Mouse (Mus musculus) kidney, adult 2 months (tissue): ENCODE results near the gene Olfr1392. TPM values are rescaled to one million over a fixed set of nuclear protein-coding genes. Genes with fewer than 3 reads are reported as not detected.
A peak's percentile ranks its signal among the peaks of the same experiment; 100 is the strongest.
"Not testable (repeated sequence)": the region's sequence is repeated elsewhere in the genome, so short reads cannot be mapped to it uniquely, and the experiment has no call there.

Experiments used
- DNase-seq: peaks from one replicate; pipeline ENCODE4 v3.0.0; 2021
- H3K27ac ChIP-seq: fragments of 200-500 bp; 2 replicates; pipeline ENCODE4 v1.5.1; 2012; ENCODE audit warnings: low read depth, low read length, control low read depth, inconsistent platforms; ENCODE audit not compliant: insufficient read depth
- H3K27me3 ChIP-seq: fragments of 200-500 bp; replicated peaks from 2 replicates; pipeline ENCODE4 v1.6.1; 2012; ENCODE audit warnings: mild to moderate bottlenecking, moderate library complexity, low read length, inconsistent platforms; ENCODE audit not compliant: control insufficient read depth, insufficient read depth
- H3K36me3 ChIP-seq: fragments of 200-500 bp; 2 replicates; pipeline ENCODE4 v1.6.1; 2012; ENCODE audit warnings: mild to moderate bottlenecking, moderate library complexity, low read length, inconsistent platforms; ENCODE audit not compliant: control insufficient read depth, insufficient read depth
- H3K4me1 ChIP-seq: fragments of 200-500 bp; 2 replicates; pipeline ENCODE4 v1.6.1; 2011; ENCODE audit warnings: low read length; ENCODE audit not compliant: control insufficient read depth, insufficient read depth
- H3K4me3 ChIP-seq: fragments of 200-500 bp; 2 replicates; pipeline ENCODE4 v1.5.1; 2011; ENCODE audit warnings: mild to moderate bottlenecking, low read depth, low read length, control low read depth; ENCODE audit not compliant: insufficient read depth
- CTCF ChIP-seq: fragments of 200-500 bp; conservative IDR thresholded peaks from 2 replicates; pipeline ENCODE4 v1.5.1; 2011; ENCODE audit warnings: low read depth, mild to moderate bottlenecking, control low read depth, low read length, moderate library complexity, mixed read lengths; ENCODE audit not compliant: insufficient read depth, insufficient read length
- POLR2A ChIP-seq: fragments of 200-500 bp; IDR thresholded peaks from one replicate; pipeline ENCODE4 v1.6.1; 2011; ENCODE audit warnings: low read depth, low read length, control low read depth
- WGBS: fragments of 180-500 bp; shearing (Covaris S2); methylation state at CpG from one replicate; pipeline ENCODE4 v1.1.7; 2018; 5-methylcytosine and 5-hydroxymethylcytosine counted together
- polyA plus RNA-seq: library from polyadenylated mRNA; depleted of rRNA; stranded (reverse); fragments of >200 nt; gene quantifications from 2 replicates; pipeline ENCODE4 v1.2.3, GENCODE M21; 2012; rRNA removed

The Olfr1392 gene
- polyA plus RNA-seq, result 0.46 and 0.47 TPM in 2 replicates

DNA sequence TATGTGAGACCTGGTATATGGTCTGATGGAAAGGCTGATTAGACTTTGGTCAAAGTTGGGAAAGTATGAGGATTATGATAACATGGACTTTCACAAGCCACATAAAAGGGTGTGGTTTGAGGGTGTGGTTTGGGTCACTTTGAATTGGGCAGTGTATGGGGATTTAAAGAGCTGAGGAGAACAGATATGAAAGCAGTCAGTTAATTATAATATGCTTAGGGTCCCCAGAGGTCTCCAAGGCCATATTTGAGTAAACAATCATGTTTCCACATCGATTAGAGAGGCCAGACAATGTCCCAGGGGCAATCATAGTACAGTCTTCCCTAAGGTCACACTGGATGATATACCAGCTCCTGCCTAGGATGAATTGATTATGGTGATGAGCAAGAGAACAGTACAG is at the start of gene Olfr1392:
Olfr1392 (plus strand) TSS at position 301 of the 400 bp plus-strand sequence.
- 49% methylated on average over 1 of the region's 1 CpGs for WGBS
- H3K27me3 ChIP-seq, H3K27ac ChIP-seq, H3K36me3 ChIP-seq, H3K4me1 ChIP-seq, DNase-seq, H3K4me3 ChIP-seq: not testable (repeated sequence)

DNA sequence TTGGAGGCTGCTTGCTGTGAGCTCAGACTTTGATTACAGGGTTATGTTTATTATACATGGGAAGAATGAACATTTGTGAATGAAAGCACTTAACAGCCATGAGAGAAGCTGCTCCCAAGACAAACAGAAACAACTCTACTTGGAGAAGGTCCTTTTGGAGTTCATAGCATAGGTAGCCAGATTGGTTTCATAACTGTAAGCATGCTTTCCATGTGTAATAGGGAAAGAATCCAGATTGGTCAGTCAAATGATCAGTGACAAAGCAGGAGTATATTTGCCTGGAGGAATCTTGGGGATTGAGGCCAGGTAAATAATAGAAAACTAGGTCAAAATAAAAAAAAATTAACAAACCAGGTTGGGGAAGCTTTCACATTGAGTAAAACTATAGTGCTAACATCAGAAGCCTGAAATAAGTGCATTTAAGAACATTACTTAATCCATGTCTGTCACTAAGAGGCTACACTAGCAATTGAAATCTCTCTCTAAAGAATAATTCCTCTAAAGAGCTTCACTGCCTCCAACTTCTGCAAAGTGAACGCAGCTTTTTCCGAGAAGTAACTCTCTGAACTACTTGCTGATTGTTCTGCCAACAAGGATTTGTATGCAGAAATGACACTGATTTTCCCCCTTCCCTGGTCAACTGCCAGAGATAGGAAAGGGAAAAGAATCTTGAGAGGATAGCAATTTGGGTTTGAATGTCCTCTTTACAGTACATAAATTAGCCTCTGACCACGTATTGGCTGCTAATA is 49.4 kb upstream of the Olfr1392 start:
- H3K27ac ChIP-seq, result no peak overlapping the region
- TF ChIP-seq CTCF (no peak), POLR2A (no peak)
- no peaks in the 10 kb centered on the region for H3K36me3 ChIP-seq
- no peak for DNase-seq
- H3K27me3 ChIP-seq, result no peaks in the 10 kb centered on the region
- 64% methylated on average over 3 of the region's 3 CpGs for WGBS
- H3K4me3 ChIP-seq, result no peak overlapping the region
- peaks cover 3% of the 10 kb centered on the region; the same call in 1 of the 2 replicates for H3K4me1 ChIP-seq

DNA sequence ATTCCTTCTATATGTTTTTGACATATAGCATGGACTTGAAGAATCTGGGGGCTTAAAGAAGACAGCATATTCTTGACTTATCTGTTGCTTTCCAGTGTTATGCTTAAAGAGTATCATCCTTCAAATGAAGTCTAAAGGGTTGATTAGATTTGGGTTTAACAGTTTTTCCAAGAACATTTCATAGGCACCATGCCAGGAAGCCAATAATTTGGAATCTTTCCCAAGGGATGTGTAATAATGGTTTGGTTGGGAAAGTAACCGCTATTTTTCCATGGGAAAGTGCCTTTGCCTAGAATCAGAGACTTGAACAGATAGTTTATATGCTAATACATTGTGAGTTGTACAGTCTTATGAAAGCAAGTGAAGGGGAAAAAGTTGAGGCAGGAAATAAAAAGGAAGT is 48.2 kb upstream of the Olfr1392 start:
- no peak overlapping the region; the same call in 1 of the 2 replicates for H3K27ac ChIP-seq
- no peak for TF ChIP-seq POLR2A
- H3K36me3 ChIP-seq, result no peaks in the 10 kb centered on the region
- no peaks in the 10 kb centered on the region for H3K27me3 ChIP-seq
- WGBS, result 25% methylated on average over 1 of the region's 1 CpGs
- DNase-seq, result peak; percentile 64
- H3K4me1 ChIP-seq, result peaks cover 3% of the 10 kb centered on the region; the same call in 1 of the 2 replicates
- no peak overlapping the region for H3K4me3 ChIP-seq

DNA sequence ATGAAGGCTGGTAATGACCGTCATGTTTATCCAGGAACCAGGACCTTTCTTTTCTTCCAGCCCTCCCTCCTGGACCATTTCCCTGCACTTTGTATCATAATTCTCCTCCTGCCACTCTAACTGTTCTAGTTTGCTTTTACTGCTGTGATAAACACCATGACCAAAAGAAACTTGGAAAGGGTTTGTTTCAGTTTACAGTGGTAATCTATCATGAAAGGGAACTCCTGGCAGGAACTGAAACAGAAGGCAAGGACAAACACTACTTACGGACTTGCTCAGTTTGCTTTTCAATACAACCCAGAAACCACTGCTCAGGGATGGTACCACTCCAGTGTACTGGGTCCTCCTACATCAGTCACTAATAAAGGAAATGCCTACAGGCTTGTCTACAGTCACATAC is 47.5 kb upstream of the Olfr1392 start:
- TF ChIP-seq POLR2A (no peak), CTCF (no peak)
- H3K36me3 ChIP-seq, result no peaks in the 10 kb centered on the region
- no peak overlapping the region for H3K4me3 ChIP-seq
- 45% methylated on average over 2 of the region's 2 CpGs for WGBS
- peak overlapping the region; percentile 76; the same call in 1 of the 2 replicates for H3K27ac ChIP-seq
- peaks cover 3% of the 10 kb centered on the region; the same call in 1 of the 2 replicates for H3K4me1 ChIP-seq
- no peaks in the 10 kb centered on the region for H3K27me3 ChIP-seq
- no peak for DNase-seq

DNA sequence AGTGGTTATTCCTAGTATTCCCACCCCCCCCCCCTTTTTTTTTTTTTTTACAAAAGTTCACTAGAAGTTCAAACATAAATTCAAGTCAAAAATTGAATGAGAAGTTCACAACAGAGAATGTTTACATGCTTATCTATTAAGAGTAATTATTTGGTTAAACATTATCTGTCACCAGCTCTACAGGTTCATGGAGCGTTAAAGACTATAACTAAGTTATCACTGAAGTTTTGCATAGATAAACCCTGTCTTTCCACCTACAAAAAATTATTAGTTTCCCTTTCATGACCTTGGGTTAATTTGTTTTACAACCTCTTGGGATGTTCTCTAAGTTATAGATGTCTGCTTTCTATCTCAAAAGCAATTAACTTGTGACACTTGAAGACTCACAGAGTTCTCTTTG is 44.8 kb upstream of the Olfr1392 start:
- no peak for TF ChIP-seq POLR2A
- no peak for TF ChIP-seq CTCF
- no peaks in the 10 kb centered on the region for H3K27me3 ChIP-seq
- H3K36me3 ChIP-seq, result no peaks in the 10 kb centered on the region
- no peak overlapping the region for H3K27ac ChIP-seq
- DNase-seq, result no peak
- no peak overlapping the region for H3K4me3 ChIP-seq
- H3K4me1 ChIP-seq, result peaks cover 6% of the 10 kb centered on the region; the same call in 1 of the 2 replicates
- WGBS, result 70% methylated on average over 1 of the region's 1 CpGs

DNA sequence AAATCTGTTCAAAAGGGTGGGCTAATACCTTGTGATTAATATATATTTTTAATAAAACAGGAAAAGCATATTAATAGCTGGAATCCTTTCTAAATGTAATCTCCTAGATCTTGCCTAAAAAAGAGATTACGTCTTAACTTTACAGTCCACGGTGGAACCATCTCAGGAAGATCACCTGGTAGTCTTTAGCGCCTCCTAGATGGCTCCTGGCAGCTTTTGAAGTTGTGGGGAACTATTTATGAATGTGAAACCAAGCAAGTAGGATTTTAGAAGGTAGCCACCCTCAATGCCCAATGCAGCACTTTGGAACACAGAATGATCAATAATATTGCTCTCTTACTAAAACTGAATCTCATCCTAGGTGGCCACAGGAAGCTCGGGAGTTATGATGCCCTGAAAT is 44.2 kb upstream of the Olfr1392 start:
- peaks cover 6% of the 10 kb centered on the region; the same call in 1 of the 2 replicates for H3K4me1 ChIP-seq
- TF ChIP-seq CTCF (no peak), POLR2A (no peak)
- WGBS, result 74% methylated on average over 4 of the region's 4 CpGs
- no peak overlapping the region for H3K4me3 ChIP-seq
- H3K36me3 ChIP-seq, result no peaks in the 10 kb centered on the region
- DNase-seq, result no peak
- H3K27ac ChIP-seq, result 0 out of 2 replicates have a peak overlapping the region, but pooled peaks have one; percentile 32
- no peaks in the 10 kb centered on the region for H3K27me3 ChIP-seq

DNA sequence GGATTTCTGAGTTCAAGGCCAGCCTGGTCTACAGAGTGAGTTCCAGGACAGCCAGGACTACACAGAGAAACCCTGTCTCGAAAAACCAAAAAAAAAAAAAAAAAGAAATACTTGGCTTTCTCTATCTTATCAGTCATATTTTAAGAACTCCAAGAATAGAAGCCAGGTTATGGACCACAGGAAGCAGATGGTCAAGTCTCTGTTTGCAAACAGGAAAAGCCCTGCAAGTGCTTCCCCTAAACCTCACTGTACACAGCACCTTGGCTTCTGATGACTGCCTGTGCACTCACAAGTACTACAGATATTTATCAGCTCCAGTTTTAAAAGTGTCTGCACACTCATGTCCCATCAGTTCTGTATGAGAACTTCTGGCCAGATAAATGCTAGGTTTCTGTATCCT is 43.6 kb upstream of the Olfr1392 start:
- TF ChIP-seq POLR2A (no peak), CTCF (no peak)
- H3K4me3 ChIP-seq, result no peak overlapping the region
- H3K36me3 ChIP-seq, result no peaks in the 10 kb centered on the region
- peaks cover 6% of the 10 kb centered on the region; the same call in 1 of the 2 replicates for H3K4me1 ChIP-seq
- 65% methylated on average over 1 of the region's 1 CpGs for WGBS
- 0 out of 2 replicates have a peak overlapping the region, but pooled peaks have one; percentile 32 for H3K27ac ChIP-seq
- DNase-seq, result peak; percentile 63
- H3K27me3 ChIP-seq, result no peaks in the 10 kb centered on the region
